Mouse (Mus musculus): Measurements from ENCODE around the gene Elmo1. TPM values are rescaled to one million over a fixed set of nuclear protein-coding genes. Genes with fewer than 3 reads are reported as not detected.

The Elmo1 gene
- polyA plus RNA-seq, 1 experiment from 2014 or later = 45.9 TPM

DNA sequence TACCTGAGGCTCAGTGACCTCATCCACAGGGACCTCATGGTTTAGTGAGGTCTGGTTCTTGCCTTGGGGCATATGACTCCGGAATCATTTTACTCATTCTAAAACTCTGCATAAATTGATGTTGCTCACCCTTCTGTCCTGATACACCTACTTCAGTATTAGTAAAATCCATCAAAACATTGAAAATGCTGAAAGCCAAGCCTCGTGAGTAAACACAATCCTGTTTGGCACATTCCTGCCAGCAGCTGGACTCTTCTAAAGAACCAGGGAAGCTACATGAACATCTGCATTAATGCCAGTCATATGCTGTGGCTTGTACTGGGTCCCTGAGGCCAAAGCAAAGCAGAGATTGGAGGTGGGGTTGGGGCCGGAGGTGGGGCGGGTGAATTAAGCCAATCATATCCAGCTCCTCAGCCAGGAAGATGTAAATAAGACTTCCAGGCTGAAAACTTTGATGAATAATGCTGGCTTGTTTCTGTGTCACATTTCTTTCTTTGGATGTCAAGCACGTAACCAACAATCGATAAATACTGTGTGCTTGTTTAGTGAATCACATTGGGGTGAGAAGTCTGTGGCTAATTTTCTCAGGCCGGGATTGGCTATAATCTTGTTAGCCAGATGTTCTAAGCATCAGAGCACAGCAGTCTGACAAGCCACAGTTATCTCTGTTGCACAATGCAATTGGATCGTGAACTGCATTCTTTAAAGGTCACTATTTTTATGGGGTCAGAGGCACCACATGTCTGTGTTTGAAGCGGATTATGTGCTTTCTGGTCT is 24.9 kb downstream of the Elmo1 start:
- Histone ChIP-seq H3K4me2 (no peak overlapping the region), H3K27ac (no peak overlapping the region), H3K4me1 (replicated peaks) (peaks cover 16% of the 10 kb centered on the region; the same call in 1 of the 2 replicates), H3K36me3 (no peaks in the 10 kb centered on the region), H3K9ac (no peak overlapping the region), H3K27me3 (no peaks in the 10 kb centered on the region), H3K9me3 (no peaks in the 10 kb centered on the region), H3K4me3 (no peak overlapping the region)
- 64% methylated on average over 9 of the region's 9 CpGs for WGBS
- 0 out of 2 replicates have a peak, but pooled peaks have one; percentile 21 for ATAC-seq (ENCODE audit: low FRiP score)

DNA sequence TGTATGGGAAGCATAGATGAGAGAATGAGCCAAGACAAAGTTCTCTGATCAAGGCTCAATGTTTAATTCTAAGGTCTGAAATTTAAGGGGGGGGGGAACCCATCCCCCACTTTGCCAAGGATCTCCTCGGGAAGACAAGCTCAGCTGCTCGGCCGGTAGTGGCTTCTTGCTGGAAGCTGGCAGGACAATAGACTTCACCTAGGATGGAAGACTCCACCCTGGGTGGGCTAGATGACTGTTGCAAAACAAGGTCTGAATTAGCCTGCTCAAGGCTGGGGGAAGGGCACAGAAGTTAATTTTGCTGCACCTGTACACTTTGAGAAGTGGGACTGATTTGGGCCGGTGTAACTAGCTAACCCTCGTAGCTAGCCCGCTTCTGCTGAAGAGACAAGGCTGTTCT is 25.6 kb downstream of the Elmo1 start:
- no peak; the same call in 1 of the 2 replicates for ATAC-seq (ENCODE audit: low FRiP score)

DNA sequence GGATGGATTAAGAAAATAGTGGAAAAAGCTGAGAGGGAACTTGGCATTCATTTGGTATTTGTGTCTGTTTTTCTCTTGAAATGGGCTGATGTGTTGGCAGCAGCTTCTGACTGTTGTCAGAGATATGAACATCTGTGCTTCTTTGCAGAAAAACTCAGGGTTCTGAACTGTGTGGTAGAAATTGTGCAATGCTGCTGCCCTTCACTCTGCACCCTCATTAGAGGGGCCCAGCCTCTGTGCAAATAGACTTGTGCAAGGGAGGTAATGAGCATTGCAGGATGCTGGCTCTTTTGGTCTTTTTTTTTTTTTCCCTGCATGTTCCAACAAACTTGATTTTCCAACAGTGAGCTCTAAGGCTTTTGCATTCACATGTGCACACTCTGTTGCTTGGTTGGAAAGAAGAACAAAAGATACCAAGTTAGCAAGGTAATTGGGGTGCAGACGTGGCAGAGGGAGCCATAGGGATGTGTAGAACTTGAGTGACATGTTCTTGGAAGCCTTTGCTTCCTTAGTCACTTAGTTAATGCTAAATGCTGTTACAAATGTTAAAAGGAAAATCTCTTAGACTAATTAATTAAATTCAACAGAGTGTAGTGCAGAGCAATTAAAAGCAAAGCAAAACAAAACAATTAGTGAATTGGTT is 26.6 kb downstream of the Elmo1 start:
- no peak overlapping the region for H3K27ac ChIP-seq
- no peak overlapping the region for H3K4me3 ChIP-seq
- H3K4me1 ChIP-seq (replicated peaks) = peaks cover 16% of the 10 kb centered on the region; the same call in 1 of the 2 replicates
- no peaks in the 10 kb centered on the region for H3K36me3 ChIP-seq
- H3K9me3 ChIP-seq = no peaks in the 10 kb centered on the region
- no peaks in the 10 kb centered on the region for H3K27me3 ChIP-seq
- WGBS = 60% methylated on average over 1 of the region's 1 CpGs
- no peak overlapping the region for H3K4me2 ChIP-seq
- 0 out of 2 replicates have a peak, but pooled peaks have one; percentile 36 for ATAC-seq (ENCODE audit: low FRiP score)
- H3K9ac ChIP-seq = no peak overlapping the region

More for the DNA sequence above, 25.6 kb downstream of the Elmo1 start:
- H3K4me2 ChIP-seq = no peak overlapping the region
- H3K27ac ChIP-seq = no peak overlapping the region
- no peaks in the 10 kb centered on the region for H3K27me3 ChIP-seq
- H3K9me3 ChIP-seq = no peaks in the 10 kb centered on the region
- WGBS = 61% methylated on average over 6 of the region's 6 CpGs
- no peaks in the 10 kb centered on the region for H3K36me3 ChIP-seq
- H3K4me3 ChIP-seq = no peak overlapping the region
- H3K4me1 ChIP-seq (replicated peaks) = peaks cover 16% of the 10 kb centered on the region; the same call in 1 of the 2 replicates
- H3K9ac ChIP-seq = no peak overlapping the region

DNA sequence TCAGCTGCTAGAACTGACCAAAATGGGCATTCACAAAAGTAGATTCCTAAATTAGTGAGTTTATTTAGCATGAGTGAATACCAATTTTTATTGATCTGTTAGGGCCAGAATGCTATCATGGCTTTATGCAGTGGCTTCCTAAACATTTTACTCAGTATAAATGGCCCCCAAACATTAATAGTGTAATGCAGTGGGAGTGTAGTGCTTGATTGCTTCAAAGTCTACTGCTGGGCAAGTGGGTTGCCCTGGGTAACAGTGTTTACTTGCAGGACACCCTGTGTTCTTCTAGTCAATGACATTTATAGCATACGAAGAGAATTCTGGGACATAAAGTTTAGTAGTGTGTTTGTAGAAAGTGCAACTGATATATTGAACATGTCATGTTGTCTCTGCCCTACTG is 27.3 kb downstream of the Elmo1 start:
- H3K27ac ChIP-seq = no peak overlapping the region
- H3K4me1 ChIP-seq (replicated peaks) = peaks cover 16% of the 10 kb centered on the region; the same call in 1 of the 2 replicates
- H3K36me3 ChIP-seq = no peaks in the 10 kb centered on the region
- H3K4me2 ChIP-seq = no peak overlapping the region
- H3K4me3 ChIP-seq = no peak overlapping the region
- no peaks in the 10 kb centered on the region for H3K9me3 ChIP-seq
- no peak; the same call in 1 of the 2 replicates for ATAC-seq (ENCODE audit: low FRiP score)
- no peaks in the 10 kb centered on the region for H3K27me3 ChIP-seq
- WGBS = 72% methylated on average over 1 of the region's 1 CpGs
- no peak overlapping the region for H3K9ac ChIP-seq

DNA sequence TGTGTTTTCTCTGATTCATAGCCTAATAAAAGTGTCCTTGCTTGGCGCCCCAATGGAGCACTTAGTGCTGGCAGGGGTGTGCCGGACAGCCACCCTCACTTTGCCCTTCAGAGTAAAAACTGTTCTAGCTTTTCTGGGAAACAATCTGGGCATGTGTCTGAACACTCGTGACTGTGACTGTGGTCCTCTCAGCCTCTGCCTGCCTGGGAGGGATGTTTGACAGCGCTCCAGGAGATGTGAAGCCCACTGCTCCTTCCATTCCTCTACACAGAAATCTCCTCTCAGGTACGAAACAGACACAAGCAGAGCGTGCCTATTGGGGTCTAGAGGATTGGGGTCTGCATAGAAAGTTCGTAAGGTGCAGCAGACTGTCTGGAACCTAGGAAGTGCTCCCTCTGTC is 28.5 kb downstream of the Elmo1 start:
- whole genome bisulfite sequencing = 91% methylated on average over 7 of the region's 7 CpGs
- Histone ChIP-seq H3K9me3 (no peaks in the 10 kb centered on the region), H3K4me1 (replicated peaks) (peaks cover 16% of the 10 kb centered on the region; the same call in 1 of the 2 replicates), H3K27ac (no peak overlapping the region), H3K27me3 (no peaks in the 10 kb centered on the region), H3K36me3 (no peaks in the 10 kb centered on the region), H3K9ac (no peak overlapping the region), H3K4me3 (no peak overlapping the region), H3K4me2 (no peak overlapping the region)
- no peak for ATAC-seq (ENCODE audit: low FRiP score)

DNA sequence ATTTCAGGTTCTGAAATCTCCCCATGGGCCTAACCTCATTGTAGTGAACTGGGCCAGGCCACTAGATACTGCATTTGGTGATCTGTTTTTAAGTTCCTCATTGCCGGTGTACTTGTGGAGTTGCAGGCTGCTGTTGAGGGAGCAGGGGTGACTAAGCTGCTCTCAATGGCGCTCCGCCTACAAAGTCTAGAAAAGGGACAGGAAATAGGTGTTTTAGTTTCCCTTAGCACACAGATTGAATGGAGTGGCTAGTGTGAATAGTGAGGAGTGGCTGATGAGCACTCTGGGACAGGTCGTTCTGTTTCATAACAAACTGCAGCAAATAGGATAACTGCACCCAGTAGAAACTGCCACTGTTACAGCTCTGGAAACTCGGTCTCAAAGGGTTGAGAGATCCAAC is 30.3 kb downstream of the Elmo1 start:
- Histone ChIP-seq H3K4me3 (no peak overlapping the region), H3K9me3 (no peaks in the 10 kb centered on the region), H3K27me3 (no peaks in the 10 kb centered on the region), H3K27ac (no peak overlapping the region), H3K36me3 (no peaks in the 10 kb centered on the region), H3K9ac (no peak overlapping the region), H3K4me2 (no peak overlapping the region), H3K4me1 (replicated peaks) (peaks cover 13% of the 10 kb centered on the region; the same call in 1 of the 2 replicates)
- no peak for ATAC-seq (ENCODE audit: low FRiP score)
- 84% methylated on average over 5 of the region's 5 CpGs for WGBS

DNA sequence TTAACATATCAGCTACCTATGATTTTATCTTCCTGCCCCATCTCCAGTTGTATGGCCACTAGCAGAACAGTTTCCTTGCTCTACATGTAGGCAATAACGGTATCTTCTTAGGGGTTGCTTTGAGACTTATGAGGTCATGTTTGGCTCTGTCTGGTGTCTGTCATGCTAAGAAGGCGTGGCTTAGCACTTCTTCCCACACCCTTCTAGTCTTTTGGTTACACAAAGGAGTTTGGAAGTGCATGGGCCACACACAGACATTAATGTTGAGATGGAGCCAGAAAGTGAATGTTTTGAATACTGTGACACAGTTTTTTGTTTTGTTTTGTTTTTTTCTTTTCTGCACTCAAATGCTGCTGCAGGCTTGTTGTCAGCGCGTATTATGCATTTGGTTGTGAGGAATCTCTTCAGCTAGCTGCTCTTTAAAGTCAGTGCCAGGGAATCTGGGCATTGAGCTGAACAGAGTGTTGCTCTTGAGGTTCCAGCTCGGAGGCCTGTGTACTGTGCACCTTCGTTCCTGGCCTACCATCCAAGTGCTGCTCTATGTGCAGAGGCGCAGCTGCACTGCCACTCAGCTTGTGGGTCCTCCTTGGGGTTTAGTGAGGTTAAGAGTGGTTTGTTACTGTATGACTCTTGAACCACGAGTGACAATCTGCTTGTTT is 31.1 kb downstream of the Elmo1 start:
- no peak for ATAC-seq (ENCODE audit: low FRiP score)
- H3K4me1 ChIP-seq (replicated peaks) = peaks cover 5% of the 10 kb centered on the region; the same call in 1 of the 2 replicates
- no peaks in the 10 kb centered on the region for H3K36me3 ChIP-seq
- no peak overlapping the region for H3K4me2 ChIP-seq
- WGBS = 84% methylated on average over 8 of the region's 8 CpGs
- no peak overlapping the region for H3K4me3 ChIP-seq
- H3K9ac ChIP-seq = no peak overlapping the region
- no peak overlapping the region for H3K27ac ChIP-seq
- no peaks in the 10 kb centered on the region for H3K9me3 ChIP-seq
- H3K27me3 ChIP-seq = no peaks in the 10 kb centered on the region

DNA sequence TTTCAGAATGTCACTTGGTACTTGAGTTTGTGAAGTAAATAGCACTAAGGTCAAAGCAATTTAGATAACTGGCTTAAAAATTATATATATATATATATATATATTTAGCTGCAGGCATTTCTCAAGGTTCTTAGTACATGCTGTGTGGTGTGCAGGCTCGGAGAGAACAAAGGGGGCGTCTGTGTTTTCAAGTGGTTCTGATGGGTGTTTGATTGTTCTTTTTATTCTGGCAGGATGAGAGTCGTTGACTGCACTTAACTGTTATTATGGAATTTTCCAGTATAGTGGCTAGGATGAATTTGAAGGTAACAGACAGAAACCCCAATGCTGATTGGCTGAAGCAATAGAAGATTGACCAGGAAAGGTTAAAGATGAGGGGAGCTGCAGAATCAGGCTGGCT is 33.6 kb downstream of the Elmo1 start:
- ATAC-seq (ENCODE audit: low FRiP score) = no peak
- no peaks in the 10 kb centered on the region for H3K36me3 ChIP-seq
- no peak overlapping the region for H3K4me2 ChIP-seq
- no peak overlapping the region for H3K27ac ChIP-seq
- H3K4me3 ChIP-seq = no peak overlapping the region
- no peak overlapping the region for H3K9ac ChIP-seq
- H3K27me3 ChIP-seq = no peaks in the 10 kb centered on the region
- H3K9me3 ChIP-seq = no peaks in the 10 kb centered on the region
- 60% methylated on average over 3 of the region's 3 CpGs for WGBS
- H3K4me1 ChIP-seq (replicated peaks) = no peaks in the 10 kb centered on the region

DNA sequence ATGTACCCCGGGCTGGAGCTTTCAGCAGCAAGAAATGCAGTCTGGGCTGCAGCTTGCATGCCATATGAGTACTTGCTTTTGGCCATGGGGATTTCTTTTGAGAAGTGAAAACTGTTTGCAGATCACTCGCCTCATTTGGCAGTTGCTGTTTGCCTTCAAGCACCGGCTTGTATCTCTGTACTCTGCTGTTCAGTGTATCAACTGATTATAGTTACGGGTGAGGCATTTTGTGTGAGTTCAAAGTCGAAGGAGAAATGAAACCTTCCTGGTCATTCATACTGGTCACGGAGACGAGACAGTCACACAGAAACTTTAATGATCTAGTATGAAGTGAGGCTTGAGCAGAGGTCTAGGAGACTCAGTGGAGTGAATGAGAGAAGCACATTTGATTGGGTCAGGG is 34.6 kb downstream of the Elmo1 start:
- no peaks in the 10 kb centered on the region for H3K36me3 ChIP-seq
- no peaks in the 10 kb centered on the region for H3K9me3 ChIP-seq
- no peak overlapping the region for H3K27ac ChIP-seq
- H3K9ac ChIP-seq = no peak overlapping the region
- 82% methylated on average over 7 of the region's 7 CpGs for WGBS
- no peak for ATAC-seq (ENCODE audit: low FRiP score)
- H3K4me3 ChIP-seq = no peak overlapping the region
- H3K4me1 ChIP-seq (replicated peaks) = no peaks in the 10 kb centered on the region
- no peak overlapping the region for H3K4me2 ChIP-seq
- no peaks in the 10 kb centered on the region for H3K27me3 ChIP-seq

DNA sequence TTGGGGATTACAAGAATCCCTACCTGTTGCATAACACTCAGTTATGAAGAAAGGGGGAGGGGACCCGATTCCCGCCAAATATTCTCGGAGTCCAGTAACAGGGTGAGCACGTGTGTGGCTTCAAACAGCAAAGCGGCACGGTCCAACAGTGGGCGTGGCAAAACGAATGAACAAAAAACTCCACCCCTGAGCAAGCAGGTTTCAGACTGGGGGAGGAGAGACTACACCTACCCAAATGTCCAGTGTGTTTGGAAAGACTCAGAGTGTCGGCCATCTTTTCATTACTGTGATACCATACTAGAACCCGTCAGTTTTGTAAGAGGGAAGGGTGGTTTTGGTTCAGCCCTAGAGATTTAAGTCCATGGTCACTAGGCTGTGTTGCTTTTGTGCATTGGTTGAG is 35.4 kb downstream of the Elmo1 start:
- WGBS = 92% methylated on average over 10 of the region's 10 CpGs
- H3K4me1 ChIP-seq (replicated peaks) = 0 out of 2 replicates have a peak, but pooled peaks cover 2% of the 10 kb centered on the region
- ATAC-seq (ENCODE audit: low FRiP score) = no peak
- H3K9ac ChIP-seq = no peak overlapping the region
- H3K4me3 ChIP-seq = no peak overlapping the region
- H3K27me3 ChIP-seq = no peaks in the 10 kb centered on the region
- H3K9me3 ChIP-seq = no peaks in the 10 kb centered on the region
- no peak overlapping the region for H3K4me2 ChIP-seq
- H3K27ac ChIP-seq = no peak overlapping the region
- no peaks in the 10 kb centered on the region for H3K36me3 ChIP-seq

DNA sequence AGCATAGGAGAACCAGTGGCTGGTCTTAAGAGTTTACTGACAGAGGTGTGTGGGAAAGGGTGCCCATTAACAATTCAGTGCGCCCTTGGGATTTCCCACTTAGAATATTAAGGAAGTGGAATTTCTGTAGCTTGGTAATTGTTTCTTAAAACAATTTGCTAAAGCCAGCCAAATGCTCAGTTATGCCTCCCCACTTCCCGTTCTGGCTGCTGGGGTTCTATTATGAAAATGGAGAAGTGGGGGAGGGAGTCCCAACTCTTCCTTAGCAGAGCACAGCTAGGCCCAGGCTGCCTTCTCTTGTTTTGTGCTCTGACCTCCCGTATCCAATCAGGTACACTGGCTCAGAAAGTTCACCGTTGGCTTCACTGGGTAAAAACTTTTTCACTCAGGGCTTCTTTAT is 37.2 kb downstream of the Elmo1 start:
- 56% methylated on average over 4 of the region's 4 CpGs for WGBS

DNA sequence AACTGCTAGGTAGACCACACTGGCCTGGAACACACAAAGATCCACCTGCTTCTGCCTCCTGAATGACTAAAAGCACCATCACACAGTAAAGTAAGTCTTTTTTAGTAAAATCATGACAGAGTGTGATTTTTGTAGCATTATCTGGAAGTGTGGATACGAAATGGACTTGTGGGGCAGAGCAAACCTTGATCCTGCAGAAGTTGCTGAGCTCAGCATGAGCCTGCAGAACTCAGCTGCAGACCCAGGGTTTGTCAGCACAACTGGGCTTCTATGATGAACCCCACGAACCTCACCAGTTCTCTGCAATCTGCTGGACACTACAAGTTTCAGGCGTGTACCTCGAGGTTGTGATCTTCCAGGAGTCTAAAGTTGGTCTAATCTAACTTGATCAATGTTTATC is 37.7 kb downstream of the Elmo1 start:
- Histone ChIP-seq H3K9ac (no peak overlapping the region), H3K36me3 (no peaks in the 10 kb centered on the region), H3K4me1 (replicated peaks) (0 out of 2 replicates have a peak, but pooled peaks cover 2% of the 10 kb centered on the region), H3K27ac (no peak overlapping the region), H3K4me2 (no peak overlapping the region), H3K27me3 (no peaks in the 10 kb centered on the region), H3K4me3 (no peak overlapping the region), H3K9me3 (no peaks in the 10 kb centered on the region)
- WGBS = 91% methylated on average over 4 of the region's 4 CpGs
- ATAC-seq (ENCODE audit: low FRiP score) = no peak

More for the DNA sequence above, 37.2 kb downstream of the Elmo1 start:
- Histone ChIP-seq H3K4me1 (replicated peaks) (0 out of 2 replicates have a peak, but pooled peaks cover 2% of the 10 kb centered on the region), H3K36me3 (no peaks in the 10 kb centered on the region), H3K4me3 (no peak overlapping the region), H3K9me3 (no peaks in the 10 kb centered on the region), H3K27ac (no peak overlapping the region), H3K9ac (no peak overlapping the region), H3K4me2 (no peak overlapping the region), H3K27me3 (no peaks in the 10 kb centered on the region)
- ATAC-seq (ENCODE audit: low FRiP score) = no peak

Measured in hindbrain, embryonic 13.5 days (tissue).